Mouse (Mus musculus) olfactory bulb, adult 2 months (tissue): Measurements from ENCODE around the gene Tenm4.

Source experiments
- CTCF ChIP-seq: fragments of 200-500 bp; IDR thresholded peaks from 2 replicates; pipeline ENCODE4 v1.5.1; 2012; ENCODE audit warnings: low read depth, mild to moderate bottlenecking, low read length, moderate library complexity; ENCODE audit not compliant: insufficient read depth
- POLR2A ChIP-seq: fragments of 200-500 bp; IDR thresholded peaks from 2 replicates; pipeline ENCODE4 v1.6.1; 2012; ENCODE audit warnings: mild to moderate bottlenecking, low read depth, low read length, moderate library complexity; ENCODE audit not compliant: insufficient read depth

GRCm38 (mm10) chr7:96181751-96182150 lies 10.7 kb downstream of the Tenm4 start:
- TF ChIP-seq CTCF (no peak), POLR2A (no peak)
